Mouse (Mus musculus): ENCODE results near the gene Ift140.
"Not testable (repeated sequence)": the region's sequence is repeated elsewhere in the genome, so short reads cannot be mapped to it uniquely, and the experiment has no call there.

Gene Ift140

DNA sequence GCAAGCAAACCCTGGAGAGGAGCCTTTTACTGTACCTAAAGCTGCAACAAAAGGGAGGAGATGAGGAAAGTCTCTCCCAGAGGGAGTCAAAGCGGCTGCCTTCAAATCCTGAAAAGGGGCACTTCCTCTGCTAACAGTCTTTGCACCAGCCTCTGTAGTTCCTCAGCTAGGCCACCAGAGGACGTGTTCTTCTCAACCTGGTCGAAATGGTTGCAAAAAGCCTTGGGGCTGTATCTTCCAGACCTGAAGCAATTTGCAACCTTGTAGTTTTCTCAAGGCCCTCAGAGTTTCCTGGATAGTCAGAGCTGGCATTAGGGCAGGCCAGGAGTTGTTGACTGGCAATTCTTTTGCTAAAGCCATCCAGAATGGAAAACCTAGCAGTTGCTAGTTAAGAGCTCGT, 101.4 kb downstream of the Ift140 start:
- DNase-seq (ENCODE audit: low read depth) = peak; percentile 51

- no peak for DNase-seq (ENCODE audit: low read depth)
These were observed 104.5 kb downstream of the Ift140 start, which contains the start of gene Ptx4 for GRCm38 (mm10) chr17:25120406-25120805. Gene Ptx4, plus strand, starts transcription at chr17:25120760.

GRCm38 (mm10) chr17:25123979-25124378, 108.1 kb downstream of the Ift140 start:
- DNase-seq (ENCODE audit: low read depth) = peak; percentile 66

- DNase-seq (ENCODE audit: low read depth) = not testable (repeated sequence)
These were observed 109.7 kb downstream of the Ift140 start for GRCm38 (mm10) chr17:25125442-25126060.

GRCm38 (mm10) chr17:25127079-25127478, 111.2 kb downstream of the Ift140 start:
- no peak for DNase-seq (ENCODE audit: low read depth)

- DNase-seq (ENCODE audit: low read depth) = no peak
These were observed 111.8 kb downstream of the Ift140 start for GRCm38 (mm10) chr17:25127681-25128080.

GRCm38 (mm10) chr17:25130060-25130459, 114.2 kb downstream of the Ift140 start:
- DNase-seq (ENCODE audit: low read depth) = peak; percentile 54

- peak; percentile 79 for DNase-seq (ENCODE audit: low read depth)
These were observed 117.4 kb downstream of the Ift140 start, which contains the start of gene Clcn7 for GRCm38 (mm10) chr17:25133275-25133698. Gene Clcn7, plus strand, starts transcription at chr17:25133391.

GRCm38 (mm10) chr17:25135622-25136021, 119.7 kb downstream of the Ift140 start:
- DNase-seq (ENCODE audit: low read depth) = no peak

DNA sequence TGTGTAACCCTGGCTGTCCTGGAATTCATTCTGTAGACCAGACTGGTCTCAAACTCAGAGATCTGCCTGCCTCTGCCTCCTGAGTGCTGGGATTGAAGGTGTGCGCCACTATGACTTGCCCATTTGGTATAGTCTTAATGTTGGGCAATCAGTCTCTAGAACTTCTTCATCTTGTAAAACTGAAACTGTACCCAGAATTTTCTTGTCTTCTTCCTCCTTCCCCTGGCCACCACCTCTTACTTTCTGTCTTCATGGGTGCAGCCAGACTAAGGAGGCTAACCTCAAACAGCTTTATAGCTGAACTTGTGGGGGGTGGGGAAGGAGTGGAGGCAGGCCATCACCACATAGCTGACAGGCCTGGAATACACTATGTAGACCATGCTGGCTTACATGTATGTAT, 122.9 kb downstream of the Ift140 start:
- DNase-seq (ENCODE audit: low read depth) = no peak

DNA sequence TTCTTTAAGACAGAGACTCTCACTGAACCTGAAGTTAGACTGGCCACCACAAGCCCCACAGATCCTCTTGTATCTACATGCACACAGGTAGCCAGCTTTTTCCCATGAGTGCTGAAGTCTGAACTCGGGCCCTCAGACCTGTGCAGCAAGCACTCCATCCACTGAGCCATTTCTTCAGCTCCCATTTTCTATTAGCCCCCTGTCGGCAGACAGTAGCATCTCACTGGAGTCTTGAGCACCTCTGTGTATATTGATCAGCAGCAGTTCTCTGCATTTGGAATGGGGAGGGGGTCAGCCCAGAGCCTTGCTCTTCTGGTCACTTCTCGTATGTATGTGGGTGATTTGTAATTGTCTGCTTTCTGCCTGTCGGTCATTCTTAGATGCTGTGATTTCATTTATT, 124.1 kb downstream of the Ift140 start:
- DNase-seq (ENCODE audit: low read depth) = peak; percentile 20
